13 mouse cellular contexts compared by ENCODE assay signal in the genomic region with DNA sequence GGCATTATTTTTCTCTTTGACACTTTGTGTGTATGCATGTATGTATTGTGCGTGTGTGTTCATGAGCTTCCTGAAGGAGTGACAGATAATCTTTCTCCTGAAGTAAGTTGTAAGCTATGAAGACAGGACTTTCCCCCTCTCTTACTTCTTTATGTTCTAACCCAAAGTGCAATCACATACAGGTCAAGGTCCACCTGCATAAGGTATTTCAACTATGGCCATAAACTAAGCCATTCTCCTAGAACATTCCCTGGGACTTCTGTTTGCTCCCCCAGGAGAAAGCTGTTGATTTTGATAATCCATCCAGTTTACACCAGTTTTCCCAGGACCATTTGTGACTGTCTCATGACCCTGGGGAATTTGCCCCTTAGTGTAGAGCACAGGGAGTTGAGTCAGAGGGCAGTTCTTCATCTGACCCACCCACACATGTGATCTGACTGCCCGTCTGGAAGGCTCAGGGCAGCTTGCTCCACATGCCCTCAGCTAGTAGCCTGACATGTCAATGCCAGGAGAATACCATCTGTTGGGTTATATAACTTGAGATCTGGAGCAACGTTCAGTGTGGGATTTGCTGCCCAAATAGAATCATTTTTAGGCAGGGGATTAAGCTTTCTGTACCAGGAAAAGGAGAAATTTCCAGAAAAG. TPM values are rescaled to one million over a fixed set of nuclear protein-coding genes. Genes with fewer than 3 reads are reported as not detected.
DNase-seq lines count a peak whose midpoint lies in the region; ATAC-seq and TF ChIP-seq lines count a peak whose summit lies in the region.
"Had no signal": no experiment of that assay in that cellular context is flagged by ENCODE, and none has a peak within 500 bp of the region (broad histone marks: within the 10 kb centered on the region; RNA-seq: fewer than 3 reads in every experiment).

No protein-coding gene starts in this region.

- H3K36me3 ChIP-seq in stomach, postnatal 0 days (ENCODE audit: control insufficient read depth, insufficient read depth, low read length) = no peaks in the 10 kb centered on the region

- 0 out of 2 replicates have a peak, but pooled peaks have one; percentile 32 for ATAC-seq in stomach, postnatal 0 days (ENCODE audit: low FRiP score, low TSS enrichment)
- ATAC-seq: forebrain, embryonic 16.5 days had no signal

- WGBS in stomach, postnatal 0 days = 54% methylated on average over 3 of the region's 3 CpGs

- H3K9ac ChIP-seq in stomach, postnatal 0 days (ENCODE audit: low read length) = no peak overlapping the region
- H3K9ac ChIP-seq: lung, embryonic 14.5 days had no signal

- no peak overlapping the region for H3K4me2 ChIP-seq in stomach, postnatal 0 days (replicated peaks; ENCODE audit: low read depth)
- H3K4me2 ChIP-seq: heart, embryonic 11.5 days; lung, embryonic 14.5 days had no signal

- peak overlapping the region; percentile 12; the same call in 1 of the 2 replicates for H3K27ac ChIP-seq in layer of hippocampus, adult 2 months
- no peak overlapping the region for H3K27ac ChIP-seq in stomach, postnatal 0 days (replicated peaks)

- 0 out of 2 replicates have a peak, but pooled peaks cover 2% of the 10 kb centered on the region for H3K4me1 ChIP-seq in stomach, postnatal 0 days (replicated peaks; ENCODE audit: control insufficient read depth, insufficient read depth)

- H3K9me3 ChIP-seq in stomach, postnatal 0 days (ENCODE audit: control insufficient read depth, low read length) = no peaks in the 10 kb centered on the region

- no peaks in the 10 kb centered on the region for H3K27me3 ChIP-seq in stomach, postnatal 0 days (ENCODE audit: control insufficient read depth, insufficient read depth, low read length)

- no peak for TF ChIP-seq EP300 in stomach, postnatal 0 days (optimal IDR thresholded peaks at IDR 0.05)

- DNase-seq in layer of hippocampus, adult 2 months (ENCODE audit: low spot score in 2 of 2) = no peak
- DNase-seq in layer of hippocampus, adult 11-12 months (ENCODE audit: low spot score) = no peak
- DNase-seq in brain, adult 2 months (ENCODE audit: low read depth, low spot score) = peak; percentile 98
- peak; percentile 81 to 82 for DNase-seq in cerebellum, postnatal 25 days
- DNase-seq in stomach, postnatal 0 days (ENCODE audit: low spot score) = no peak
- DNase-seq in right cerebral cortex, postnatal 10 days (ENCODE audit: low spot score in 2 of 2) = no peak
- DNase-seq in ovary, postnatal 36 days (ENCODE audit: low spot score) = no peak
- DNase-seq: gastrocnemius, postnatal 25 days; heart, postnatal 4 days; lung, embryonic 14.5 days; thymus, postnatal 36 days had no signal

- H3K4me3 ChIP-seq in layer of hippocampus, adult 2 months = no peak overlapping the region
- no peak overlapping the region for H3K4me3 ChIP-seq in stomach, postnatal 0 days (ENCODE audit: low read depth, low read length)

- TF ChIP-seq CTCF in layer of hippocampus, adult 2 months (conservative IDR thresholded peaks at IDR 0.05) = no peak
- TF ChIP-seq CTCF in stomach, postnatal 0 days (IDR thresholded peaks at IDR 0.05; ENCODE audit: low read depth) = no peak

RNA-seq across cellular contexts. Expression of gene Hif1a, which starts 27.5 kb away (rescaled TPM):
- 10 to 100 TPM; 56.1 to 57.8 TPM for total RNA-seq in layer of hippocampus, adult 2 months (2021)
- 30.0 and 30.4 TPM in 2 replicates for polyA plus RNA-seq in stomach, postnatal 0 days (2015; fragmentation: Nextera tagmentation; extraction: Ambion mirVana)

Comparison
In these comparisons a context has a peak if more than half of its experiments do, and no peak if none do; other contexts are left out.
1. DNase-seq: peak in brain, adult 2 months (single experiment) and cerebellum, postnatal 25 days (2 of 2); none in layer of hippocampus, adult 2 months (0 of 2), layer of hippocampus, adult 11-12 months (single experiment), stomach, postnatal 0 days (single experiment), right cerebral cortex, postnatal 10 days (0 of 2) and ovary, postnatal 36 days (single experiment).